Mouse (Mus musculus): ENCODE results near the gene Astn2. TPM values are rescaled to one million over a fixed set of nuclear protein-coding genes. Genes with fewer than 3 reads are reported as not detected.

The Astn2 gene
- total and polyA plus RNA-seq, 2 experiments = 0.77 to 1.2 TPM

DNA sequence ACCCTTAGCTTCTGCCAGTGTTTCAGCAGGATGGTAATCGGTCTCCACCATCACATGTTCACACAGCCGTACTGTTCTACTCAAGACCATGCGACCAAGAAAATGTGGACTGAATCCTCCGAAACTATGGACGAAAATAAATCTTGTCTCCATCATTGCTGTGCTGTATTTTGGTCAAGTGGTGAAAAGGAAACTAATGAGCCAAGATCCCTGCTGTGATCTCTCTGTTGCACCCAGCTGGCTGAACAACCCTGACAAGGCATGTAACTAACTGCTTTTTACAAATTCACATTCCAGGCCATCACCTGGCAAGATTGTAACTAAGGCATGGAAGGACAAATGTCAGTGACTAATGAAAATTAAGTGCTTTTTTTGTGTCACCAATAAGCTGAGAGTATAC, 257.9 kb downstream of the Astn2 start:
- H3K36me3 ChIP-seq (ENCODE audit: control insufficient read depth, insufficient read depth, low read length) = no peaks in the 10 kb centered on the region
- 85% methylated on average over 5 of the region's 5 CpGs for WGBS
- no peaks in the 10 kb centered on the region for H3K27me3 ChIP-seq (ENCODE audit: control insufficient read depth, insufficient read depth, low read length)
- H3K27ac ChIP-seq (replicated peaks; ENCODE audit: insufficient read depth, low read depth, low read length) = no peak overlapping the region
- H3K9ac ChIP-seq (ENCODE audit: low read depth, low read length) = no peak overlapping the region
- H3K4me1 ChIP-seq (ENCODE audit: control insufficient read depth, insufficient read depth, low read length) = no peaks in the 10 kb centered on the region
- no peak for DNase-seq (ENCODE audit: extremely low read depth, low read depth, low spot score)
- H3K4me3 ChIP-seq (ENCODE audit: insufficient read depth, low read depth, low read length) = no peak overlapping the region
- TF ChIP-seq CTCF (IDR thresholded peaks at IDR 0.05; ENCODE audit: low read depth, low read length) (no peak), POLR2A (IDR thresholded peaks at IDR 0.05; ENCODE audit: extremely low read depth, insufficient read depth, low read length) (no peak)
- H3K79me2 ChIP-seq (ENCODE audit: control insufficient read depth, insufficient read depth, low read length) = no peaks in the 10 kb centered on the region

DNA sequence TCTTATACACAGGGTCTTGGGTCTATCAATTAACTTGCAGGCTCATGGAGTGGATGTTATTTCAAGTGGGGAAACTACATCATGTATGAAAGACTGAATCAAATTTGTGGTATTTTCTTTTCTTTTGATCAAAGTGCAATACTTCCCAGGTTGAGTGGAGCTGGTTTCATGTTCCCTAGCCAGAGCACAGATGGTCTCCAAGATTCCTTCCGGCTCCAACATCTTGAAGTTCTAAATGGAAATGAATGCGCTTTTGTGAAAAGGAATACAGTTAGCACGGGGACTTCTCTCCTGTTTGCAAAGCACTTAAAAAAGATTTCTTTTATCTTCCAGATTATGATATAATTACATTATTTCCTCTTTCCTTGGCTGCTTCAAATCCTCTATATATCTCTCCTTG, 278.2 kb downstream of the Astn2 start:
- Histone ChIP-seq H3K4me1 (ENCODE audit: control insufficient read depth, insufficient read depth, low read length) (no peaks in the 10 kb centered on the region), H3K27ac (replicated peaks; ENCODE audit: insufficient read depth, low read depth, low read length) (no peak overlapping the region), H3K27me3 (ENCODE audit: control insufficient read depth, insufficient read depth, low read length) (no peaks in the 10 kb centered on the region), H3K9ac (ENCODE audit: low read depth, low read length) (no peak overlapping the region), H3K79me2 (ENCODE audit: control insufficient read depth, insufficient read depth, low read length) (no peaks in the 10 kb centered on the region), H3K36me3 (ENCODE audit: control insufficient read depth, insufficient read depth, low read length) (no peaks in the 10 kb centered on the region), H3K4me3 (ENCODE audit: insufficient read depth, low read depth, low read length) (no peak overlapping the region)
- no peak for DNase-seq (ENCODE audit: extremely low read depth, low read depth, low spot score)
- 92% methylated on average over 3 of the region's 3 CpGs for WGBS
- TF ChIP-seq POLR2A (IDR thresholded peaks at IDR 0.05; ENCODE audit: extremely low read depth, insufficient read depth, low read length) (no peak), CTCF (IDR thresholded peaks at IDR 0.05; ENCODE audit: low read depth, low read length) (no peak)

DNA sequence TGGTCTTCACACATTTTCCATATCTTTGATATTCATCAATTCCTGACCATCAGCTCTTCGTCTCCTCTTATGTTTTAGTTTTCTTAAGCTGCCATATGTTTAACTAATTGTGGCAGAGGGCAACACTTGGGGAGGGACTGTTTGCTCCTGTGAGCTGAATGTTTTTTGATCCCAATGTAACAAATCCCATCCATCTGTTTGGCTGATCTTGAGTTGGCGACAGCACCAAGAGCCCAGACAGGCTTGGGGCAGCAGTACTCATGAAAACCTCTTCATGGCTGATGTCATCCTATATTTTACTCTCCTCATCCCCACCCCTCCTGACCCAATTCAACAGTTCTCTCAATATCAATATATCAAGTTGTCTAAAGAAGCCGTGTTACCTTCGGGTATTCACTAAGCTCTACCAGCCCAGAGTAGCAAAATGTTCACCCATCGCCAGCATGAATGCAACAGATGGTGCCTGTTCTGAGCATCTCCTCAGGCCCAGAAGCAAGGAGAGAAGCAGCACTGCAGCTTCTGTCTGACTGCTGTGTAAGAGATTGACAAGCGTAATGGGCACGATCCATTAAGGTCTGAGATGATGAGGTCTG, 281.5 kb downstream of the Astn2 start:
- no peak for TF ChIP-seq POLR2A (IDR thresholded peaks at IDR 0.05; ENCODE audit: extremely low read depth, insufficient read depth, low read length)
- no peak for TF ChIP-seq CTCF (IDR thresholded peaks at IDR 0.05; ENCODE audit: low read depth, low read length)

DNA sequence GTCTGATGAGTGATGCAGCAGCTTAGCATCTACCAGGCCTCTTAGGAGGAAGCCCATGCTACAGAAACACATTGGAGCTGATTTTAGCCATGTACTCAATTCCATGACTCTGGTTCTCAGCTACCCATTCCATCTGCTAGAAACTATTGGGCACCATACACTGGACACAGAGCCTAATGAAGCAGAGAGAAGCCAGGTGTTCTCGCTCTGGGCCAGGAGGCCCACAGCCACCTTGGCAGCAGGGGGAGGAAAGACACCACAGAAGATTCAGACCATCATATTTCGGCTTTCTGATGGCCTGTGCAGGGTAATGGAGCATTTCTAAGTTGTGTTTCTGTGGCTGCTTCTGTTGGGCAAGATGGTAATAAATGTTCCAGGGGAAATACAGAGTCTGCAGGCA, 290.2 kb downstream of the Astn2 start:
- TF ChIP-seq POLR2A (IDR thresholded peaks at IDR 0.05; ENCODE audit: extremely low read depth, insufficient read depth, low read length) = no peak
- no peak for TF ChIP-seq CTCF (IDR thresholded peaks at IDR 0.05; ENCODE audit: low read depth, low read length)
- Histone ChIP-seq H3K27me3 (ENCODE audit: control insufficient read depth, insufficient read depth, low read length) (no peaks in the 10 kb centered on the region), H3K4me3 (ENCODE audit: insufficient read depth, low read depth, low read length) (no peak overlapping the region), H3K36me3 (ENCODE audit: control insufficient read depth, insufficient read depth, low read length) (no peaks in the 10 kb centered on the region), H3K4me1 (ENCODE audit: control insufficient read depth, insufficient read depth, low read length) (no peaks in the 10 kb centered on the region), H3K9ac (ENCODE audit: low read depth, low read length) (no peak overlapping the region), H3K27ac (replicated peaks; ENCODE audit: insufficient read depth, low read depth, low read length) (no peak overlapping the region), H3K79me2 (ENCODE audit: control insufficient read depth, insufficient read depth, low read length) (no peaks in the 10 kb centered on the region)
- WGBS = 77% methylated on average over 2 of the region's 2 CpGs
- no peak for DNase-seq (ENCODE audit: extremely low read depth, low read depth, low spot score)

More for the DNA sequence above, 281.5 kb downstream of the Astn2 start:
- Histone ChIP-seq H3K36me3 (ENCODE audit: control insufficient read depth, insufficient read depth, low read length) (no peaks in the 10 kb centered on the region), H3K9ac (ENCODE audit: low read depth, low read length) (no peak overlapping the region), H3K4me3 (ENCODE audit: insufficient read depth, low read depth, low read length) (no peak overlapping the region), H3K27ac (replicated peaks; ENCODE audit: insufficient read depth, low read depth, low read length) (no peak overlapping the region), H3K4me1 (ENCODE audit: control insufficient read depth, insufficient read depth, low read length) (no peaks in the 10 kb centered on the region), H3K27me3 (ENCODE audit: control insufficient read depth, insufficient read depth, low read length) (no peaks in the 10 kb centered on the region), H3K79me2 (ENCODE audit: control insufficient read depth, insufficient read depth, low read length) (no peaks in the 10 kb centered on the region)
- 86% methylated on average over 7 of the region's 7 CpGs for WGBS
- no peak for DNase-seq (ENCODE audit: extremely low read depth, low read depth, low spot score)

DNA sequence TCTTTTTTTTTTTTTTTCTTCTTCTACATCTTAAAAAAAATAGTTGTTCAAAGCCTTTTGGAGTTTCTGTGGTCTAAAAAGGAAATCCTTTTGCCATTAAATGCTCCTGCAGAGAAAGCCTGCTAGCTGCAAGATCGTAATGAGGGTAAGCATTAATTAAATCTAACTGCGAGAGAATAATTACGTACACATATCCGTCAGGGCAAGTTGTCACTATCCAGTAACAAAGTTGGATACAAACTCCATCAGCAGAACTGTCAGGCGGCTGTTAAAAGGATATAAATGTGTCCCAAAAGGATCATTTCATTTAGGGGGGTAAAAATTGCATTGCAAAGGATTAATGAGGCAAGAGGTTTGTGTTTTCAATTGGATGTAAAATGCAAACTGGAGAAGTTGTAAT, 302.4 kb downstream of the Astn2 start:
- no peaks in the 10 kb centered on the region for H3K4me1 ChIP-seq (ENCODE audit: control insufficient read depth, insufficient read depth, low read length)
- no peak overlapping the region for H3K27ac ChIP-seq (replicated peaks; ENCODE audit: insufficient read depth, low read depth, low read length)
- no peaks in the 10 kb centered on the region for H3K36me3 ChIP-seq (ENCODE audit: control insufficient read depth, insufficient read depth, low read length)
- no peak for DNase-seq (ENCODE audit: extremely low read depth, low read depth, low spot score)
- H3K27me3 ChIP-seq (ENCODE audit: control insufficient read depth, insufficient read depth, low read length) = no peaks in the 10 kb centered on the region
- WGBS = 76% methylated on average over 5 of the region's 5 CpGs
- no peak for TF ChIP-seq CTCF (IDR thresholded peaks at IDR 0.05; ENCODE audit: low read depth, low read length)
- TF ChIP-seq POLR2A (IDR thresholded peaks at IDR 0.05; ENCODE audit: extremely low read depth, insufficient read depth, low read length) = no peak
- H3K4me3 ChIP-seq (ENCODE audit: insufficient read depth, low read depth, low read length) = no peak overlapping the region
- H3K79me2 ChIP-seq (ENCODE audit: control insufficient read depth, insufficient read depth, low read length) = no peaks in the 10 kb centered on the region
- no peak overlapping the region for H3K9ac ChIP-seq (ENCODE audit: low read depth, low read length)

DNA sequence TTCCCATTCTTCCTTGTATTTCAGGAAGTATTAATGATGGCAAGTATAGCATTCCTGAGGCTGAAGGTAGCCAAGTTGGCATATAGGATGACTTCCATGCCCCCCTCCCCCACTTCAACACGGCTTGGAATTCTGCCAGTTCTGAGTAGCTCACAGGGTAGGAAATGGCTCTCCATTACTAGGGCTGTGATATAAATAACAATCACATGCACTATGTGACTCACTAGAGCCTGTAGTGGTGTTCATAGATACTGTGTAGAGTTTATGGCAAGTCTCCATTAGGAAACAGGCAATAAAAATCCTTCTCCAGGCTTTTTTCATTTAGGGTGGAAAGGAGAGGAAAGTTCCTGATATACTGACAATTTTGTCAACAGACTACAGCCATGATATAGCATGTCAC, 306.8 kb downstream of the Astn2 start:
- no peak overlapping the region for H3K4me3 ChIP-seq (ENCODE audit: insufficient read depth, low read depth, low read length)
- no peak for TF ChIP-seq POLR2A (IDR thresholded peaks at IDR 0.05; ENCODE audit: extremely low read depth, insufficient read depth, low read length)
- TF ChIP-seq CTCF (IDR thresholded peaks at IDR 0.05; ENCODE audit: low read depth, low read length) = no peak
- no peaks in the 10 kb centered on the region for H3K79me2 ChIP-seq (ENCODE audit: control insufficient read depth, insufficient read depth, low read length)
- no peaks in the 10 kb centered on the region for H3K4me1 ChIP-seq (ENCODE audit: control insufficient read depth, insufficient read depth, low read length)
- H3K36me3 ChIP-seq (ENCODE audit: control insufficient read depth, insufficient read depth, low read length) = no peaks in the 10 kb centered on the region
- H3K27ac ChIP-seq (replicated peaks; ENCODE audit: insufficient read depth, low read depth, low read length) = no peak overlapping the region
- H3K9ac ChIP-seq (ENCODE audit: low read depth, low read length) = no peak overlapping the region
- no peak for DNase-seq (ENCODE audit: extremely low read depth, low read depth, low spot score)
- H3K27me3 ChIP-seq (ENCODE audit: control insufficient read depth, insufficient read depth, low read length) = no peaks in the 10 kb centered on the region
- 72% methylated on average over 1 of the region's 1 CpGs for WGBS

Measured in liver, adult 2 months (tissue).